Mouse (Mus musculus) kidney, adult 11 months (tissue): ENCODE measurements around the gene Gm10382.

ENCODE experiments used
- DNase-seq: peaks from one replicate; pipeline ENCODE4 v3.0.0; 2022

Gene Gm10382

DNA sequence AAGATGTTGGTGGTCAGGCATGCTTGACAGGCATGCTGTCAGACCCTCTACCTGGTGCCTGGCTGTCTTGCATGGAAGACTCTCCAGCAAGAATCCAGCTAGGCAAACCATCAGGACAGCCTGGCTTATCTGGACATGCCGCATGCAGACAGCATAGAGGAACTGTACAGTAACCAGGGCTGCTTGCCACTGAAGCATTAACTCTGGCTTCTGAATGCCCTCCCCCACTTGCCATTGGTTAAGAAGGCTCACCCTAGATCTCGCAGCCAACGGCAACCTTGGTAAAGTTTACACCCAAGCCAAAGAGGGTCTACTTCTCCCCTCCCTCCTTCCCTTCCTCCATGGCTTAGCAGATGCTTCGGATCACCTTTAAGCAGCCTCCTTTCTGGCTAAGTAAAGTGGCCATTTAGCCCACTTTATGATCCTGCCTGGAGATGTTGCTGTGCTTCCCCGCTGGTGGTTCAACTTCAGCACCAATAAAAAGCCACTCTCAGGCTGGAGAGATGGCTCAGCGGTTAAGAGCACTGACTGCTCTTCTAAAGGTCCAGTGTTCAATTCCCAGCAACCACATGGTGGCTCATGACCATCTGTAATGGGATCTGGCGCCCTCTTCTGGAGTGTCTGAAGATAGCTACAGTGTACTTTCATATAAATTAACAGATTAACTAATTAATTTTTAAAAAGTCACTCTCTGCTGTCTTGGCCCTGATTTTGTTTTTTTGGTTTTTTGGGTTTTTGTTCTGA is 18.0 kb upstream of the Gm10382 start:
- no peak for DNase-seq

DNA sequence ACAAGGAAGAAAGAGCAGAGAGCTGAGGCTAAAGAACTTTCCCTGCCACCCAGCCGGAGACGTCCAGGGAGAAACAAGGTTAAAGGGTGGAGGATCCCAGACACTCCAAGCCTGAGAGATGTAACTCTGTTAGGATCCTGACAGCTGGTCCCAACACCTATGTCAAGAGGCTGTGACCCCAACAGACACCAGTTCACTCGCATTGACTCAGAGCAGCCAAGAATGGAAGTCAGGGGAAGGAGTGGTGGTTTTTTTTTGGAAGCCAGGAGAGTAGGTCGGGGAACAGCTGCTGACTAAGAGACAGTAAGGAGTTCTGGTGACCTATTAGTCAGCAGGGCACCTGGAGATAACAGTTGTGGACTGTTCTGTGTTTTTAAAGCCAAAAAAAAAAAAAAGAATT is 17.1 kb upstream of the Gm10382 start:
- DNase-seq, result no peak

DNA sequence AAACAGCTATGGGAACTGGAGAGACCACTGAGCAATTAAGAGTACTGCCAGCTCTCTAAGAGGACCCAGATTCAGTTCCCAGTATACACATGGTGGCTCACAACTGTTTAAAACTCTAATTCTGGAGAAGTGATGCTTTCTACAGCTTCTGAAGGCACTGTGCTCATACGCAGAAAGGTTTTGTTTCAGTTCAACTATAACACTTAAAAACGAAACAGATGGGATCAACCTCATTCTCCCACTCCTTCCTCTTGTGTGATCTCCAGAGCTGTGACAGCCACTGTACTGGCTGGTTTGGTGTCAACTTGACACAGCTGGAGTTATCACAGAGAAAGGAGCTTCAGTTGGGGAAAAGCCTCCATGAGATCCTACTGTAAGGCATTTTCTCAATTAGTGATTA is 13.3 kb upstream of the Gm10382 start:
- no peak for DNase-seq

DNA sequence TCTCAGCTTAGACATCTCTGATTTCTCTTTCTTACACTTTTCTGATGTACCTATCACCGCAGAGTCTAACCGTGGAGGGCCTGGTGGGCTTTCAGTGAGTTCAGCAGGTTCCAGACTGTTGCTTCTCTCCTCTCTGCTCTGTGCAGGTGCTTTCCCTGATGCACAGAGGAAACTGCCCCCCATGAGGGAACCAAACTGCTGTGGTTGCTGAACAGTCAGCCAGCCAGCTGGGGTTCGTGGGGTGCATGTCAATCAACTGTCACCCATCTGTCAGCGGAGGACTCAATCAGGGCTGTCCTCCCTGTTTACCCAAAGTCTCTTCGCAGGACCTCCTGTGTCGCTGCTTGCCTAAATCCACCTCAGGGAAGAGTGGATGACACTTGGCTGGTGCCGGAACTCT is 11.9 kb upstream of the Gm10382 start:
- no peak for DNase-seq

DNA sequence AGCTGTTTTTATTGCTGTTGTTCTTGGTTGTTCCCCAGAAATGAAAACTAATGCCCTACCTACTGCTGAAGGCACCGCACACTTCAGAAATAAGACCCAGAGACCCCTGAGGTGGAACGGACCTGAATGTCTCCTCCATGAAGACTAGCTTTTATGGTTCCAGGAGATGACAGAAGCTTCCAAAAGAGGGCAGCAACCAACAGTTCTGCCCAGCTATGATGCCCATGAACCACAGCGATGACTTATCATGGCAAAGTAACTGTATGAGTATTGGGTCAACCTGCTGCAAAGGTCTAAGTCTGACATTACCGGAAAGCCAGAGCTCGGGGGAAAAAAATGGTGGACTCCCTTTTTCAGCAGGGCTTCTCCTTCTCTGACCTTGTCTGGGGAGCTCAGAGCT is 10.2 kb upstream of the Gm10382 start:
- DNase-seq, result no peak

DNA sequence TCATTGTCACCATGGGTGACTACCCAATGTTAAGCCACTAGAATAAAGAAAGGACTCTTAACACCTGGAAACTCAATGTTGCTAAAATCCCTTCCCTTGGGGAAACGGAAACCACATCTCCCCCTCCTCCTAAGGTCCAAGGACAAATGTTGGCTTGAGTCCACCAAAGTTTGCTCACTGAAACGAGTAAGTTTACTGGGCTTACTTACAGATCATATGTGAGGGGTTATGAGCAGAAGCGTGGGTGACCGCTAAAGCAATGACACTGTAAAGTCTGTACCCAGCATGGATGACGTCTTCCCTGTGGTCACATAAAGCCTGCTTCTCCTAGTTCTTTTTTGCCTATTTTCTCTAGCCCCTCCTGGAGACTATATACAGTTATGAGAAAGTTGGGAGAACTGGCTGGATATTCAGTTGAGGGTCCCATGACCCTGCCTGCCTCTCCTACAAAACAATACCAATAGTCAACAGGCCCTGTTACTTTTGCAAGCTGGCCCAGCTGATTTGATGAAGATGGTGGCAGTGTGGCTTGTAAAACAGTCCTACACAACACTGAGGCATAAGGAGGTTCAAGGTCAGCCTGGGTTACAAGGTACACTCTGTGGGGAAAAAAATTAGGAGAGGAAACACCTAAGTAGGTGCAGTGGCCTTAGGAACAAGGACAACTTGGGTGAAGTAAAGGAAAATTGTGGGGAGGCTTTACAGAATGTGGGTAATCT is 7.0 kb upstream of the Gm10382 start:
- DNase-seq, result no peak

DNA sequence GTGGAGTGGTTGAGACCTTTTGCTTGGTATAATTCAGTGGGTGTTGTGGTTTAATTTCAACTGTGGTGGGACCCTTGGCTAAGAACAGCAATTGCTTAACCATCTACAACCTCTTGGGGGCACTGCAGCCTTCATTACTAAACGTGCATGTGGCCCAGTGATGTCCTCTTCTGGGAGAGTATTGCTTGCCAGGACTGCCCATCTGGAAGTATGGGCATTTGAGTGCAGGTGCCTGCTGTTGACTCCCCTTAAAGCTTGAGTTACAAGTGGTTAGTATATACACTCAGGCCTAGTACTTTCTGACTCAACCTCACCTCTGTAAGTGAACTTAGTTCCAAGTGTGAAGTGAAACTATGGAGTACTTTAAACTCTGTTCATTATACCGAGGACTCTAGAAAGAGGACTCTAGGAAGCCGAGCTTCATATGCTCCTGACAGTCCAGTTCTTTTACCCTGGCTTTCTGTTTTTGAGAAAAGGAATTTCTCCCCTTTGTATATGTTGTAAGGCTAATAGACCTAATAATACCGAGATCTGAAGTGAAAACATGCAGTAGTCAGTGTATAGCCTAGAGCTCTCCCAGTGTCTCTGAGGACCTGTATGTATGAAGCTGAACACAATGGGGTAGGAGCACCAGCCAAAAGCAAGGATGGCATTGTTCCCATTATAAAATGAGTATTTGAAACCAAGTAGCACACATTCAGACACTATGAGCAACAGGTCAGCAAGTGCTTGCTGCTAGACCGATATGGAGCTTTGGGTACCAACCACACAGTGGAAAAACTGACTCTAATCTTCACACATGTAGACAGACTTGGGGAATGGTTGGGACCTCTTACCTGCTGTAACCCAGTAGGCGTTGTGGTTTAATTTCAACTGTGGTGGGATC is 6.2 kb upstream of the Gm10382 start:
- DNase-seq, result peak; percentile 66

DNA sequence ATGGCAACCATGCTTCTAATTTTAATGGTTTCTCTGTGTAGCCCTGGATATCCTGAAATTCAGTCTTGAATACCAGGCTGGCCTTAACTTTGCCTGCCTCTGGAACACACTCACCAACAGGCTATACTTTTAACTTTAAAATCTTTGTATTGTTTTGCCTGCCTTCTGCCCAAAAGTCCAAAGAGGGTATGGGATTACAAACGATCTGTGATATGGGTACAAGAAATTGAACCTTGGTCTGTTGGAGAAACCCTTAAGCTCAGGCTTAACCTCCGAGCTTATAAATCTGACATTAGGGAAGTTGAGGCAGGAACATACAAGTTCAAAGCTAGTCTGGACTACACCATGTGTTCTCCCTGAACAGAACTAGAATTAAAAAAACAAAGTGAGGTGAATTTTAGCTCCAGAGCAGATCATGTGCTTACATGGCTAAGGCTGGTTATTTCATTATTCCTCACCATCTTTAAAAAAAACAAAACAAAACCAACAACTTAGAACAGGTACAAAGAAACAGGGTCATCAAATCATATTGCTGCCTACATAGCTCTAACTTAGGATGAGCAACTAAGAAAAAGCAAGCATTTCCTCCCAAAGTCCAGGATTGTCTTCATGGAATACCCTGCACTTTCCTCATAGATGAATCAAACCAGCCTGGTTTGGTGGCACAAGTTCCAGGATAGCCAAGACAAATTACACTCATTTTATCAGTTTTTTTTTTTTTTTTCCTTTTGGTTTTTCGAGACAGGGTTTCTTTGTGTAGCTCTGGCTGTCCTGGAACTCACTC is 5.3 kb upstream of the Gm10382 start:
- no peak for DNase-seq

DNA sequence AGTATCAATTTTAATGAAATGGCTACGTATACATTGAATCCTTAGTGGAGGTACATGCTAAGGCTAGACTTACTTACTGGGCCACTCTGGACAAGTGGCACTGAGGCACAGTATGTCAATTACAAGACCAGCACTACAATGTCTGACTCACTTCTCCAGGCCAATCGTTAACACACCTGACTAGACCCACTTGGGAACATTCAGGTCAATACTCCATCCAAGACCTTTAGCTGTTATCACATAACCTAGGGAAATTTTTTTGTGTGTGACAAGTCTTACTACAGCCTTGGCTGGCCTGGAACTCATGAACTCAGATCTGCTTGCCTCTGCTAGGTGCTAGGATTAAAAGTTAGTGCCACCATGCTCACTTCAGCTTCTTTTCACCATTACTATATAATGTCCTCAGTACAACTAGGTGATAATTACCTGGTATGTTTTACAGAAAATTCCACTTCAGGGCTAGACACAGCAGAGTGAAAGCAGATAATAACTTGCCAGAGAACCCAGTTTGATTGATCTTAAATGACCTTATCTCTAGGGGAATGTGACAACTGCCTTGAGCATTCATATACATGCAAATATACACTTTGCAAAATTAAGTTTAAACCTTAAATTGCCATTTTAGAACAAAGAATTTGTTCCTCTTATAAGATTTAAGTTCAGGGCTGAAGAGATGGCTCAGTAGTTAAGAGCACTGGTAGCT is 4.5 kb upstream of the Gm10382 start:
- no peak for DNase-seq

DNA sequence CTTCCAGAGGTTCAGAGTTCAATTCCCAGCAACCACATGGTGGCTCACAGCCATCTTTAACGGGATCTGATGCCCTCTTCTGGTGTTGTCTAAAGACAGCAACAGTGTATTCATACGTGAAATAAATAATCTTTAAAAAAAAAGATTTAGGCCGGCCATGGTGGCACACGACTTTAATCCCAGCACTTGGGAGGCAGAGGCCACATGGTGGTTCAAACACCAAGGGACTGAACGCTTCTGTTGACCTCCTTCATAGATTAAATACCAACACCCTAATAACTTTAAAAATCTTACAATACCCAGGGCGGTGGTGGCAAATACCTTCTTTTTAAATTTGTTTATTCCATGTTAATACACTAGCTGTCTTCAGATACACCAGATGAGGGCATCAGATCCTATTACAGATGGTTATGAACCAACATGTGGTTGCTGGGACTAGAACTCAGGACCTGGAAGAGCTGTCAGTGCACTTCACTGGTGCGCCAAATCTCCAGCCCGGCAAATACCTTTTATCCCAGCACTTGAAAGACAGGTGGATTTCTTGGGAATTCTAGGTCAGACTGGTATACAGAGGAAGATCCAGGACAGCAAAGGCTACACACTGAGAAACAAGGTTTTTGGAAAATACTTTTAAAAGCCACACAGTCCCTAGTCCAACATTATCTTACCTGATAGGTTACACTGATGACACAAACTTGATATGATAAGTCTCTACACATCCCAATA is 3.7 kb upstream of the Gm10382 start:
- no peak for DNase-seq

DNA sequence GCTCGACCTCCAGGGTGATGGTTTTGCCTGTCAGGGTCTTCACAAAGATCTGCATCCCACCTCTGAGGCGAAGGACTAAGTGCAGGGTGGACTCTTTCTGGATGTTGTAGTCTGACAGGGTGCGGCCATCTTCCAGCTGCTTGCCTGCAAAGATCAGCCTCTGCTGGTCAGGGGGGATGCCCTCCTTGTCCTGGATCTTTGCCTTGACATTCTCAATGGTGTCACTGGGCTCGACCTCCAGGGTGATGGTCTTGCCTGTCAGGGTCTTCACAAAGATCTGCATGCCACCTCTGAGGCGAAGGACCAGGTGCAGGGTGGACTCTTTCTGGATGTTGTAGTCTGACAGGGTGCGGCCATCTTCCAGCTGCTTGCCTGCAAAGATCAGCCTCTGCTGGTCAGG is 1.8 kb upstream of the Gm10382 start:
- DNase-seq, result peak; percentile 5

DNA sequence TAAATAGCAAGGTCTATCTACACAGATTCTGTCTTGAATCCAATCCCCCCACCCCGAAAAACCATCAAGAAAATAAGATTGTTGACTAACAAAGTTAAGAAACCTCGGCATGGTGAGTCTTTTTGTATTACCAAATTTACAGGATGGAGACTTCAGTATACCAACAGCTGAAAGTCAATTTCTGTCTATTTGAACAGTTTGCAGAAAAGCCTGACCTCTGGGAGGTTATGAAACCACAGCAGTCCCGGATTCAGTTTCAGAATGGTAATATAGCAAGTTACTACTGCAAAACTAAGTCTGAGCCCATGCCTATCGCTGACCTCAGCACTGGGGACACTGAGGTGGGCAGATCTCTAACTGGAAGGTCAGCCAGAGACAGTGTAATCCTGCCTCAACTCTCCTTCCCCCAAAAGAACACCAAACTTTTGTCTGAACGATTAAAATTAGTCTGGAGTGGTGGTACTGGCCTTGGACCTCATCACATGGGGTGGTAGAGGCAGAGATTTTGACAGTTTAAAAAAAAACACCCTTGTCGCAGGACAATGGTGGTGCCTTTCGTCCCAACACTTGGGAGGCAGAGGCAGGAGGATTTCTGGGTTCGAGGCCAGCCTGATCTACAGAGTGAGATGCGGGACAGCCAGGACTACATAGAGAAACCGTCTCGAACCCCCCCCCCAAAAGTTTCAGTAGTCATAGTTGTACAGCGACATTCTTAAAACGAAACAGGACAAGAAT is 597 bp upstream of the Gm10382 start:
- peak; percentile 9 for DNase-seq

DNA sequence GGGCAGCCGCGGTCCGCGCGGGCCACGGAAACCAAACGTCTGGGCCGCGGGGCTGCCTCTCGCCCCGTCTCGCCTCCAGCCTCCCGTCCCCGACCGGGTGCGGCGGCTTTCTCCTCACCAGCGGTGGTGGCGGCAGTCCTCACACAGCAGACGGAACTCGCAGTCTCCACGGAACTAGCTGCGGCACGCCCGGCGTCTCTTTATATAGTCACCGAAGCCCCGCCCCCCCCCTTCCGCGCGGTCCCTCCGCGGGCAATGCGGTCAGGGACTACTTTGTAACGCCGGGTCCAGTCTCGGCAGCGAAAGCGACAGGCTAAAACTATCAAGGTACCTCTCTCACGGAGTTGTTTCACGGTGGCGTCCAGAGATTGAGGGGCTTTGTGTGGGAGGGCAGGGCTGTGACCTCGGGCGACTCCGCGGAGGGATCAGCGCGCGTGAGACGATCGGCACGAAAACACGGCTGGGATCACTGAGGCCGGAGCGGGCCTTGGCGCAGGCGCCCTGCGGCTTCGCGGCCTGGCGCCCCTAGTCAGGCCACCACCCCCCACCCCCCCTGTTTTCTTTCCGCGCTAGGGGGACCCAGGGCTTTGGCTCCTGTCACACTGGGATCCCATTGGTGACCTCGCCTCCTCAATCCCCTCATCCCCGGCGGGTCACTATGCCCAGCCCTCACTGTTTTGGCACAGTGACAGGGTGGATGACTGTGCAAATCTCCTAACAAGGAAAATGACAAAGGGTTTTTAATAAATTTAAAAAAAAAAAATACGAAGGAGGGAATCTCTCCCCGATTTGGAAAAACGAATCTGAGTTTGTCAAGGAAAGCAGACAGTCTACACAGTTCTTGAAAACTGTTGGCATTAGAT is 688 bp downstream of the Gm10382 start, which contains the start of gene Ubc:
Ubc (minus strand) TSS at position 624 of the 863 bp plus-strand sequence.
- DNase-seq, result peak; percentile 90

DNA sequence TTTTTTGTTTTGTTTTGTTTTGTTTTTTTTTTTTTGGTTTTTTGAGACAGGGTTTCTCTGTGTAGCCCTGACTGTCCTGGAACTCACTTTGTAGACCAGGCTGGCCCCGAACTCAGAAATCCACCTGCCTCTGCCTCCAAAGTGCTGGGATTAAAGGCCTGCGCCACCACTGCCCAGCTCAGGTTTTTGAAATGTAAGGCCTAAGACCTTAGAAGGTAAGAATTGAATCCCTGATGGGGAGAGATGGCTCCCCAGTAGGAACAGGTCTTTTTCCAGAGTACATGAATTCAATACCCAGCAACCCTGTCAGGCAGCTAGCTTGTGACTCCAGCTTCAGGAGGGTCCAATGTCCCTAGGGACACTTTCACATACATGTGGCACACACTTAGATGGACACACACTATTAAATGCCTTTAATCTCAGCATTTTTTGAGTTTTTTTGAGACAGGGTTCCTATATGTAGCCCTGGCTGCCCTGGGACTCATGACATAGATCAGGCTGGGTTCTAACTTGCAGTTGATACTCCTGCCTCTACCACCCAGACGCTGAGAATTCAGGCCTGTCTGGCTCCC is 1.9 kb downstream of the Gm10382 start:
- DNase-seq, result peak; percentile 20

DNA sequence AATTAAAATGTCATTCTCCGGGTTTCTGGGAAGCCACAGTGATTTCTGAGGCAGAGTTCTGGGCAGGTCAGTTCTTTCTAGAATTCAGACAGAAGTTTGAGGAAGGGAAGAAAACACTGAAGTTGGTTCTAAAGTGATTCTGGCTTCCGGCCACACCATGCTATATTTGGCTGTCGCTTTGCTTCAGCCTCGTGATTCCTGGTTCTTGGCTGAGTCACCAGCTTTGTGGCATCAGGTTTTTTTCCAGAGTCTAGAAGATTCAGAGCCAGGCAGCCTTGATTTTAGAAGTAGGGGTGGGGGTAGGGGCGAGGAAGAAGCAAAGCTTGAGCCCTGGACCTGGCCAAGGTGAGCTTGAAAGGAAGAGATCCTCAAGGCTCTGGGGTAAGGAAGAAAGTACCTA is 2.5 kb downstream of the Gm10382 start:
- peak; percentile 86 for DNase-seq

DNA sequence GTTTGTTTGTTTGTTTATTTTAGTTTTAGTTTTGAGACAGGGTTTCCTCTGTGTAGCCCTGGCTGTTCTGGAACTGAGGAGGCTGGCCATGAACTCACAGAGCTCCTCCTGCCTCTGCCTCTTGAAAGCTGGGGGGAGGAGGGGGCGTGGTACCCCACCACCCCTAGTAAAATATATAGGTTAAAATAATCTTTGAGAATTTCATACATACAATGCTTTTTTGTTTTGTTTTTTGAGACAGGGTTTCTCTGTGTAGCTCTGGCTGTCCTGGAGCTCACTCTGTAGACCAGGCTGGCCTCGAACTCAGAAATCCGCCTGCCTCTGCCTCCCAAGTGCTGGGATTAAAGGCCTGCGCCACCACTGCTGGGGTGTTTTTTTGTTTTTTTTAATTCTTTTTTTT is 3.1 kb downstream of the Gm10382 start:
- peak; percentile 19 for DNase-seq

DNA sequence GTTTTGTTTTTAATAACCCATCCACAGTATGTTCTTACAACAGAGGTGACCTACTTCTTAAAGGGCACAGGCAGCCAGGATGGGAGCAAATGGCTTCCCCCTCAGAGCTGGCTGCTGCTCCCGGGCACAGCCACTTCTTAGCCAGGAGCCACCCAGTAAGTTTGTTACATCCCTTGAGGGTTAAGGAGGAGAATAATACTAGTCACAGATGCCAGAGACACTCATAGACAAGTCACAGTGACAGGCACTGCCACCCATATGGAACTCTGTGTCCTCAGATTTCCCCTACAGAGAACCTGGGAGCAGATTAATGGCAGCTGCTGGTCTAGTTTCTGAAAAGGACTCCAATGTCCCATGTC is 3.5 kb downstream of the Gm10382 start:
- DNase-seq, result no peak

DNA sequence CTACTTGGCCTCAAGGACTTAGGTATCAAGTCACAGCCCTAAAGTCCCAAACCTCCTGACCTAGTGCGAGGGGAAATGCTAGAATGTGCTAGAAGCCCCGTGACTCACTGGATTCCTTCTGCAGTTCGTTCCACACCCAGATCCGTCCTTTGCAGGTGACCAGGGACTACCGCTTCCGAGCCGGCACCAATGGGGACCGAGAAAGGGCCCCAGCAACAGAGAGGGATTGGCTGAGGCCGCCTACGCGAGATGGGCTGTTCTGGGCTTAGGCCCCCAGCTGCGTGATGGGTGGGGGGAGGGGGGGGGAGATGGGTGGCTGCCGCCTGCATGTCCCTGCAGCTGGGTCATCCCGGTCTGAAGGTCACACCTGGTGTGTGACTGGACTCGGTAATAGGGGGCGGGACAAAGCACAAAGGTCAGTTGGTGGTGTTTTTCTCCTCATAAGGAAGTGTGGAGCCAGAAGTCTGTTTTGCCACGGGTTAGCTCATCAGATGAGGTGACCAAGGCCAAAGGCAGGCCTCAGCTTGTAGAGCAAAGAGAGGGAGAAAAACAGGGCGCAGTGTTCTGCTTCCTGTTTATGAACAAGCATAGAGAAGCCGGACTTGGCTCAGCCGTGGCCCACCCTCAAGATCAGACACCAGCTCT is 4.0 kb downstream of the Gm10382 start:
- DNase-seq, result peak; percentile 98
